In the genomic region with DNA sequence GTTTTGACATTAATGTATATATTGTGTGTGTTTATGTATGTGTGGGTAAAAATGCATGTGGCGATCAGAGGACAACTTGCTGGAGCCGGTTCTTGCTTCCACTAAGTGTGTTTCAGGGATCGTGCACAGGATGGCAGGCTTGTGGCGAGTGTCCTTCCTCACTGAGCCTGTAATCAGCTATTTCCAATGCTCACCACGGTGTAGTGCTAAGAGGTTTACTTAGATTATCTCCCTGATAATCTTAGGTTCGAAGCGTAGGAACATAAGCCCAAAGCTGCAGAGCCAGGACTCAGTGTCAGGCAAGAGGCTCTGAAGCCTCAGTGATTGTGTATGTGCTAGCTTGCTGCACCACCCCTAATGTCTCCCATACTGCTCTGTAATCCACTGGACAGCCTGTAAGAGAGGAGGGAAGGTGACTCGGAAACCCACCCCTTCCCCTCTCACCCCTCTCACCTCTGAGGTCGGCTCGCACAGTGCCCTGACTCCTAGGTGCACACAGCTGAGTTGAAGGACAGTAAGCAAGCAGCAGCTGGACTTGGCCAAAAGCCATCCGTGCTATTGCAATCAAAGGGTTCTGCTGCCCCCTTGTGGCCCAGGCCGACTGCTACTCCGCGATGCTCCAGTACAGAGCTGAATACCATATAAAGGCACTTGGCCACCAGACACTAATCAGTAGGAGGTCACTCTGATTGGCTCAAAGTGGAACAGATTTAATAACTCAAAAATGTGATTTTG, we compare ENCODE assay signal across 8 mouse cellular contexts. TPM values are rescaled to one million over a fixed set of nuclear protein-coding genes. Genes with fewer than 3 reads are reported as not detected.
DNase-seq lines count a peak whose midpoint lies in the region; ATAC-seq lines count a peak whose summit lies in the region.

No protein-coding gene starts in this region.

- H3K4me2 ChIP-seq in intestine, embryonic 16.5 days (ENCODE audit: low read depth, low read length), result no peak overlapping the region

- no peaks in the 10 kb centered on the region for H3K27me3 ChIP-seq in intestine, embryonic 16.5 days (replicated peaks; ENCODE audit: control insufficient read depth, insufficient read depth, low read length)
- H3K27me3 ChIP-seq in midbrain, embryonic 10.5 days (ENCODE audit: low read depth, poor library complexity, severe bottlenecking), result no peaks in the 10 kb centered on the region

- H3K9me3 ChIP-seq in intestine, embryonic 16.5 days (ENCODE audit: control insufficient read depth, low read length), result no peaks in the 10 kb centered on the region
- no peaks in the 10 kb centered on the region for H3K9me3 ChIP-seq in midbrain, embryonic 10.5 days (replicated peaks)

- peak; percentile 85 for ATAC-seq in intestine, embryonic 16.5 days

- H3K4me1 ChIP-seq in intestine, embryonic 16.5 days (ENCODE audit: control insufficient read depth, insufficient read depth, low read length), result peaks cover 10% of the 10 kb centered on the region; the same call in 1 of the 2 replicates
- peaks cover 4% of the 10 kb centered on the region; the same call in 1 of the 2 replicates for H3K4me1 ChIP-seq in midbrain, embryonic 10.5 days

- H3K4me3 ChIP-seq in intestine, embryonic 16.5 days (ENCODE audit: low read length), result no peak overlapping the region
- H3K4me3 ChIP-seq in midbrain, embryonic 10.5 days, result no peak overlapping the region

- DNase-seq in adrenal gland, adult 8-10 months, result peak; percentile 86
- DNase-seq in embryo, embryonic 9.5 days (ENCODE audit: extremely low spot score), result peak; percentile 90
- peak; percentile 26 for DNase-seq in gonadal fat pad, adult 2 months (ENCODE audit: low read depth)
- peak; percentile 92 to 94 for DNase-seq in left cerebral cortex, postnatal 25 days (ENCODE audit: low spot score in 2 of 2)
- peak; percentile 91 for DNase-seq in midbrain, embryonic 10.5 days (ENCODE audit: low spot score)
- peak; percentile 85 to 89 for DNase-seq in right cerebral cortex, postnatal 36 days (ENCODE audit: low spot score in 2 of 2)
- DNase-seq in urinary bladder, postnatal 4 days (ENCODE audit: low spot score in 2 of 2), result peak; percentile 90 to 96

- intact Hi-C loops in left cerebral cortex, postnatal 25 days (cut with DNase I), result loop anchor here (1.0 to 10.0 kb wide), 4 partner anchors 155 to 491 kb away; no protein-coding TSS in a partner anchor

- H3K36me3 ChIP-seq in intestine, embryonic 16.5 days (ENCODE audit: control insufficient read depth, insufficient read depth, low read length), result no peaks in the 10 kb centered on the region
- no peaks in the 10 kb centered on the region for H3K36me3 ChIP-seq in midbrain, embryonic 10.5 days

- 23% methylated on average over 14 of the region's 14 CpGs for WGBS in intestine, embryonic 16.5 days
- WGBS in midbrain, embryonic 10.5 days, result 41% methylated on average over 14 of the region's 14 CpGs

- H3K27ac ChIP-seq in intestine, embryonic 16.5 days (ENCODE audit: low read length), result no peak overlapping the region
- H3K27ac ChIP-seq in midbrain, embryonic 10.5 days (replicated peaks), result 0 out of 2 replicates have a peak overlapping the region, but pooled peaks have one; percentile 13

- H3K9ac ChIP-seq in intestine, embryonic 16.5 days (ENCODE audit: low read depth, low read length), result no peak overlapping the region

RNA-seq across cellular contexts. Expression of a gene that starts 51.3 kb away (rescaled TPM):
- 10 to 100 TPM; 30.4 to 40.3 (median 35.3) TPM for total RNA-seq in adrenal gland, adult 8-10 months (2022)
- polyA plus RNA-seq in gonadal fat pad, adult 2 months (2012; rRNA removed), result 51.8 and 59.3 TPM in 2 replicates
- 8.6 and 10.1 TPM in 2 replicates for polyA plus RNA-seq in intestine, embryonic 16.5 days (2015; fragmentation: Nextera tagmentation; extraction: Ambion mirVana)
- total RNA-seq in left cerebral cortex, postnatal 25 days (2021), result 10 to 100 TPM; 43.5 to 44.3 TPM
- 7.3 and 7.8 TPM in 2 replicates for polyA plus RNA-seq in midbrain, embryonic 10.5 days (2016; fragmentation: Nextera tagmentation; extraction: Ambion mirVana)

Comparison
In these comparisons a context has a peak if more than half of its experiments do, and no peak if none do; other contexts are left out.
1. DNase-seq: peak in every context shown above with its lines; median percentile 93 in left cerebral cortex, postnatal 25 days; 93 in urinary bladder, postnatal 4 days; 91 in midbrain, embryonic 10.5 days; 90 in embryo, embryonic 9.5 days; 87 in right cerebral cortex, postnatal 36 days; 86 in adrenal gland, adult 8-10 months; 26 in gonadal fat pad, adult 2 months.